Comparison of ENCODE assay signal across 14 mouse cellular contexts in the genomic region with DNA sequence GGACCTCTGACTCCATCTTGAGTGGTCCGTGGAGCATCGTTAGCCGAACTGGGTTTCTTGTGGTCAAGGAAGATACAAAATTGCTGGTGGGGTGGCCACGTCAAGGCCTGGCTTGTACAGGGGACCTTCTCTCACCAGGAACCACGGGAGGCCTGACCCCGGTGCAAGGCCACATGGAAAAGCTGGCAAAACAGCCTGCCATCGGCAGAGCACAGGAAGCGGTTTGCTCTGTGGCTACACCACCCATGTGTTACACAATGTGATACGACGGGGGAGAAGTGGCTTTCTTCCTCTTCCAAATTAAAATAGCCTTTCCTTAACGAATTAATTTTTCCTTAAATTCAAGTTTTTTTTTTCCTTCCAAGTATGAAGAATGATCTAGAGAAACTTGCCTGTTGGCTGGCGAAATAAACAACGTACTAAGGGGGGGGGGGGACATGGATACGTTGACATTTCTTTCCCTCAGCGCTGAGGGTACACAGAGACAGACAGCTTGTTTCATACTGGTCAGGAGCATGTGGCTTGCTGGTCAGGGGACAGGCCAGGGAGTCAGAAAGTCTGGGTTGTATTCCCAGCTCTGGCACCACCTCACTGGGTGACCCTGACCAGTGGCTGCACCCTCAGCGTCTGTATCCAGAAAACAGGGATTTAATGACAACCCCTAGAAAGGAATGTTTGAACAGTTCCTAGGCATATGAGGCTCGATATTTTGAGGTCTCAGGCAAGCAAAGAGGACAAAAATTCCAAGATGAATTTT.
DNase-seq lines count a peak whose midpoint lies in the region; ATAC-seq lines count a peak whose summit lies in the region.
"Had no signal": no experiment of that assay in that cellular context is flagged by ENCODE, and none has a peak within 500 bp of the region (broad histone marks: within the 10 kb centered on the region; RNA-seq: fewer than 3 reads in every experiment).

No protein-coding gene starts in this region.

- ATAC-seq in common myeloid progenitor, adult 5-6 weeks (replicated peaks; ENCODE audit: low read depth, poor library complexity, severe bottlenecking), result peak; percentile 98
- peak; percentile 66 for ATAC-seq in monocyte, adult 5-6 weeks (replicated peaks; ENCODE audit: insufficient number of reproducible peaks, low FRiP score, low TSS enrichment, poor library complexity, severe bottlenecking)
- ATAC-seq: intestine, embryonic 15.5 days had no signal

- DNase-seq in adrenal gland, adult 2 months, result peak; percentile 19
- DNase-seq in adrenal gland, adult 18-20 months (ENCODE audit: low spot score in 2 of 2), result no peak
- DNase-seq in layer of hippocampus, adult 9-11 months, result peak; percentile 17
- no peak for DNase-seq in layer of hippocampus, adult 9-10 months (ENCODE audit: low spot score)
- DNase-seq in urinary bladder, postnatal 36 days (ENCODE audit: low spot score in 2 of 2), result no peak
- no peak for DNase-seq in urinary bladder, postnatal 25 days (ENCODE audit: low spot score)
- DNase-seq: cerebellum, adult 9-10 months; heart, postnatal 10 days; left cerebral cortex, postnatal 4 days; midbrain, embryonic 14.5 days; thymus, adult 2 months had no signal

Comparison
In these comparisons a context has a peak if more than half of its experiments do, and no peak if none do; other contexts are left out.
1. DNase-seq: peak in adrenal gland, adult 2 months (single experiment) and layer of hippocampus, adult 9-11 months (single experiment); none in adrenal gland, adult 18-20 months (0 of 2), layer of hippocampus, adult 9-10 months (single experiment), urinary bladder, postnatal 36 days (0 of 2) and urinary bladder, postnatal 25 days (single experiment).